Mouse (Mus musculus): ENCODE results near the gene 1700102P08Rik. TPM values are rescaled to one million over a fixed set of nuclear protein-coding genes. Genes with fewer than 3 reads are reported as not detected.
A peak's percentile ranks its signal among the peaks of the same experiment; 100 is the strongest.

Gene 1700102P08Rik
- polyA plus RNA-seq, 1 experiment, result not detected

GRCm38 (mm10) chr9:108349727-108350126 lies 42.9 kb upstream of the 1700102P08Rik start:
- Histone ChIP-seq H3K4me1 (ENCODE audit: control insufficient read depth, insufficient read depth, insufficient read length, low read length) (peaks cover 5% of the 10 kb centered on the region; the same call in 1 of the 2 replicates), H3K36me3 (ENCODE audit: control insufficient read depth, insufficient read depth, low read length) (peaks cover 42% of the 10 kb centered on the region), H3K27me3 (ENCODE audit: control insufficient read depth, insufficient read depth, low read length) (no peaks in the 10 kb centered on the region), H3K4me3 (ENCODE audit: low read depth, low read length) (no peak overlapping the region), H3K27ac (ENCODE audit: insufficient read depth, low read depth, low read length) (no peak overlapping the region)
- TF ChIP-seq POLR2A (IDR thresholded peaks at IDR 0.05; ENCODE audit: low read depth, low read length), result no peak
- TF ChIP-seq CTCF (IDR thresholded peaks at IDR 0.05; ENCODE audit: extremely low read depth, insufficient read length, insufficient replicate concordance, low read depth, low read length), result no peak
- WGBS, result 87% methylated on average over 4 of the region's 4 CpGs

- Histone ChIP-seq H3K4me1 (ENCODE audit: control insufficient read depth, insufficient read depth, insufficient read length, low read length) (peaks cover 5% of the 10 kb centered on the region; the same call in 1 of the 2 replicates), H3K4me3 (ENCODE audit: low read depth, low read length) (no peak overlapping the region), H3K27ac (ENCODE audit: insufficient read depth, low read depth, low read length) (peak overlapping the region; percentile 31; the same call in 1 of the 2 replicates), H3K27me3 (ENCODE audit: control insufficient read depth, insufficient read depth, low read length) (no peaks in the 10 kb centered on the region), H3K36me3 (ENCODE audit: control insufficient read depth, insufficient read depth, low read length) (peaks cover 76% of the 10 kb centered on the region)
- TF ChIP-seq POLR2A (IDR thresholded peaks at IDR 0.05; ENCODE audit: low read depth, low read length) (no peak), CTCF (IDR thresholded peaks at IDR 0.05; ENCODE audit: extremely low read depth, insufficient read length, insufficient replicate concordance, low read depth, low read length) (no peak)
- 33% methylated on average over 9 of the region's 9 CpGs for WGBS
Measured at GRCm38 (mm10) chr9:108378234-108378633, 14.4 kb upstream of the 1700102P08Rik start.

GRCm38 (mm10) chr9:108378736-108379135 lies 13.9 kb upstream of the 1700102P08Rik start:
- TF ChIP-seq POLR2A (IDR thresholded peaks at IDR 0.05; ENCODE audit: low read depth, low read length), result no peak
- TF ChIP-seq CTCF (IDR thresholded peaks at IDR 0.05; ENCODE audit: extremely low read depth, insufficient read length, insufficient replicate concordance, low read depth, low read length), result no peak
- H3K27ac ChIP-seq (ENCODE audit: insufficient read depth, low read depth, low read length), result peak overlapping the region; percentile 31; the same call in 1 of the 2 replicates
- no peak overlapping the region for H3K4me3 ChIP-seq (ENCODE audit: low read depth, low read length)

GRCm38 (mm10) chr9:108379294-108379693 lies 13.3 kb upstream of the 1700102P08Rik start:
- peaks cover 74% of the 10 kb centered on the region for H3K36me3 ChIP-seq (ENCODE audit: control insufficient read depth, insufficient read depth, low read length)
- H3K4me3 ChIP-seq (ENCODE audit: low read depth, low read length), result no peak overlapping the region
- H3K27ac ChIP-seq (ENCODE audit: insufficient read depth, low read depth, low read length), result no peak overlapping the region
- H3K4me1 ChIP-seq (ENCODE audit: control insufficient read depth, insufficient read depth, insufficient read length, low read length), result peaks cover 5% of the 10 kb centered on the region; the same call in 1 of the 2 replicates
- no peaks in the 10 kb centered on the region for H3K27me3 ChIP-seq (ENCODE audit: control insufficient read depth, insufficient read depth, low read length)
- 81% methylated on average over 4 of the region's 4 CpGs for WGBS
- TF ChIP-seq POLR2A (IDR thresholded peaks at IDR 0.05; ENCODE audit: low read depth, low read length) (no peak), CTCF (IDR thresholded peaks at IDR 0.05; ENCODE audit: extremely low read depth, insufficient read length, insufficient replicate concordance, low read depth, low read length) (no peak)

More at GRCm38 (mm10) chr9:108378736-108379135, 13.9 kb upstream of the 1700102P08Rik start:
- WGBS, result 39% methylated on average over 5 of the region's 5 CpGs
- Histone ChIP-seq H3K4me1 (ENCODE audit: control insufficient read depth, insufficient read depth, insufficient read length, low read length) (peaks cover 5% of the 10 kb centered on the region; the same call in 1 of the 2 replicates), H3K36me3 (ENCODE audit: control insufficient read depth, insufficient read depth, low read length) (peaks cover 74% of the 10 kb centered on the region), H3K27me3 (ENCODE audit: control insufficient read depth, insufficient read depth, low read length) (no peaks in the 10 kb centered on the region)

GRCm38 (mm10) chr9:108381382-108381781 lies 11.2 kb upstream of the 1700102P08Rik start:
- 97% methylated on average over 9 of the region's 9 CpGs for WGBS
- H3K36me3 ChIP-seq (ENCODE audit: control insufficient read depth, insufficient read depth, low read length), result peaks cover 71% of the 10 kb centered on the region

GRCm38 (mm10) chr9:108385006-108385405 lies 7.6 kb upstream of the 1700102P08Rik start:
- 54% methylated on average over 7 of the region's 7 CpGs for WGBS
- peaks cover 77% of the 10 kb centered on the region for H3K36me3 ChIP-seq (ENCODE audit: control insufficient read depth, insufficient read depth, low read length)
- no peaks in the 10 kb centered on the region for H3K4me1 ChIP-seq (ENCODE audit: control insufficient read depth, insufficient read depth, insufficient read length, low read length)
- TF ChIP-seq CTCF (IDR thresholded peaks at IDR 0.05; ENCODE audit: extremely low read depth, insufficient read length, insufficient replicate concordance, low read depth, low read length) (no peak), POLR2A (IDR thresholded peaks at IDR 0.05; ENCODE audit: low read depth, low read length) (no peak)
- H3K27me3 ChIP-seq (ENCODE audit: control insufficient read depth, insufficient read depth, low read length), result no peaks in the 10 kb centered on the region
- no peak overlapping the region for H3K27ac ChIP-seq (ENCODE audit: insufficient read depth, low read depth, low read length)
- no peak overlapping the region for H3K4me3 ChIP-seq (ENCODE audit: low read depth, low read length)

More at GRCm38 (mm10) chr9:108381382-108381781, 11.2 kb upstream of the 1700102P08Rik start:
- no peak overlapping the region for H3K4me3 ChIP-seq (ENCODE audit: low read depth, low read length)
- no peaks in the 10 kb centered on the region for H3K27me3 ChIP-seq (ENCODE audit: control insufficient read depth, insufficient read depth, low read length)
- peaks cover 5% of the 10 kb centered on the region; the same call in 1 of the 2 replicates for H3K4me1 ChIP-seq (ENCODE audit: control insufficient read depth, insufficient read depth, insufficient read length, low read length)
- TF ChIP-seq POLR2A (IDR thresholded peaks at IDR 0.05; ENCODE audit: low read depth, low read length) (no peak), CTCF (IDR thresholded peaks at IDR 0.05; ENCODE audit: extremely low read depth, insufficient read length, insufficient replicate concordance, low read depth, low read length) (no peak)
- H3K27ac ChIP-seq (ENCODE audit: insufficient read depth, low read depth, low read length), result no peak overlapping the region

- WGBS, result 90% methylated on average over 4 of the region's 4 CpGs
- Histone ChIP-seq H3K4me1 (ENCODE audit: control insufficient read depth, insufficient read depth, insufficient read length, low read length) (no peaks in the 10 kb centered on the region), H3K27ac (ENCODE audit: insufficient read depth, low read depth, low read length) (no peak overlapping the region), H3K27me3 (ENCODE audit: control insufficient read depth, insufficient read depth, low read length) (no peaks in the 10 kb centered on the region), H3K4me3 (ENCODE audit: low read depth, low read length) (no peak overlapping the region), H3K36me3 (ENCODE audit: control insufficient read depth, insufficient read depth, low read length) (peaks cover 78% of the 10 kb centered on the region)
- no peak for TF ChIP-seq POLR2A (IDR thresholded peaks at IDR 0.05; ENCODE audit: low read depth, low read length)
- TF ChIP-seq CTCF (IDR thresholded peaks at IDR 0.05; ENCODE audit: extremely low read depth, insufficient read length, insufficient replicate concordance, low read depth, low read length), result no peak
Measured at GRCm38 (mm10) chr9:108386816-108387215, 5.8 kb upstream of the 1700102P08Rik start.

Measured in small intestine, adult 2 months (tissue).